Mouse (Mus musculus): Measurements from ENCODE around the gene Olfr896-ps1.

Olfr896-ps1 gene

DNA sequence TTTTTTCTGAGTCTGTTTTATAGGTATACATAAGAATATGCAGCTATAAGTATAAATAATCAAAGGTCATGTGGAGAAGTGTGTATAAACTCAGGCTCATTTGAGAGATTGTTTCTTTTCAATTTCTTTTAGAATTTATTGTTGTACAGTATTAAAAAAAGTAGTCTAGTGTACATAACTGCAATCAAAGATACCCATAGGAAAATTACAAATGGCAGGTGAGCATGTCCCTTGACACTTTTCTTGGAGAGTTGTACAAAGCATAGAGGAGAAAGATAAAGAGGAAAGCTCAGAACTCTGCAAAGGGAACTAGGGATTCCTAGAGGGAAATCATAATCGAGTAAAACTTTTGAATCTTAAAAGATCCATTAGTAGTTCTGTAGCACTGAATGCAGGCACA is at the start of gene Olfr896-ps1:
Gene Olfr896-ps1, plus strand, starts transcription at position 301 of the 400 bp plus-strand sequence.
- no peak for DNase-seq (ENCODE audit: low read depth, low spot score)

DNA sequence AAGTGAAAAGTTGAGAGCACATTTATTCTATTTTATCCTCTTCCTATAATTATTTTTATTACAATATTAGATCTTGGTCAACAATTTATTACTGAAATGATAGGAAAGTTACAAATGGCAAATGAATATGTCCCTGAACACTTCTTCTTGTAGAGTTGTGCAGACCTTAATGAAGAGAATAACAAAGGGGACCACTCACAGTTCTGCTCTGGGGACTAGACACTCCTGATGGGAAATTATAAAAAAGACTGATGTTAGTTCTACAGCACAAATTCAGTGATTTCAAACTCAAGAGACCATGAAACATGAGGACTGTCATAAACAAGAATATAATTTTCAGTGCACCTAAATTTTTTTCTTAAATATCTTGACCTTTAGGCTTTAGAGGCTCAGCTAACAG is 38.4 kb upstream of the Olfr896-ps1 start, which contains the start of gene Olfr143:
Gene Olfr143, plus strand, starts transcription at position 301 of the 400 bp plus-strand sequence.
- DNase-seq (ENCODE audit: low read depth, low spot score), result no peak

DNA sequence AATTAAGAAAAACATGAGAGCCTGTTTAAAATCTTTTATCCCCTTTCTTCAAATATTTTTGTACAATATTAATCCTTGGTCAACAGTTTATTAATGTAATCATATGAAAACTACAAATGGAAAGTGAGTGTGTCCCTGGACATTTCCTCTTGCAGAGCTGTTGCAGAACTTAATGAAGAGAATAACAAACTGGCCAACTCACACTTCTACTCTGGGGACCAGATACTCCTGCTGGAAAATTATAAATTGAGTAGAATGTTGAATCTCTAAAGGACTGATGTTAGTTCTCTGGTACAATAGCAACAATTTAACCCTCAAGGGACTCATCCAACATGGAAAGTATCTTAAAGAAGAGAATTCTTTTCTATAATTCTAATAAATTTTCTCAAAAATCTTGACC is 23.4 kb upstream of the Olfr896-ps1 start, which contains the start of gene Olfr895:
Gene Olfr895, plus strand, starts transcription at position 301 of the 400 bp plus-strand sequence.
- DNase-seq (ENCODE audit: low read depth, low spot score), result no peak

DNA sequence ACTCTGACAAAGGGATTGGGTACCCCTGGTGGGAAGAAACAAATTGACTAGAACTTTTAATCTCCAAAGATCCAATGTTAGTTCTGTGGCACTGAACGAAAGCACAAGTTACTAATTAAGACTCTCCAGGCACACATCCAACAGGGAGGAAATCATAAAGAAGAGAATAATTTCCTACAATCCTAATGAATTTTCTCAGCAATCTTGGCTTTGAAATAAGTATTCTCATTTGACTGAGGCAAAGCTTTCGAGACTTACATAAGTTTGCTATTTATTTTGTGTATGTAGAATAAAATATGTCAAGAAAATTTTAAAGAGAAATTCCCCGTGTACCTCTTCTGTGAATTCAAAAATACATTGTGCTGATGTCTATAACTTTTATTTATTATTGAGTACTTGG is 37.9 kb downstream of the Olfr896-ps1 start, which contains the start of gene Olfr25:
Gene Olfr25, plus strand, starts transcription at position 301 of the 400 bp plus-strand sequence.
- no peak for DNase-seq (ENCODE audit: low read depth, low spot score)

All from WW6 (cell line).